Mouse (Mus musculus) urinary bladder, adult 18-20 months (tissue): ENCODE results near the gene Lhx1.

Source experiments
- DNase-seq, 2 experiments: peaks; one replicate each; pipeline ENCODE4 v3.0.0; 2022; ENCODE audit warnings: low spot score in 2 of 2, mixed read lengths in 2 of 2

The Lhx1 gene

GRCm38 (mm10) chr11:84496901-84497300 lies 28.4 kb downstream of the Lhx1 start:
- no peak for DNase-seq

GRCm38 (mm10) chr11:84495774-84496173 lies 29.6 kb downstream of the Lhx1 start:
- DNase-seq: no peak

GRCm38 (mm10) chr11:84481661-84482060 lies 43.7 kb downstream of the Lhx1 start:
- no peak for DNase-seq

GRCm38 (mm10) chr11:84480451-84480850 lies 44.9 kb downstream of the Lhx1 start:
- no peak for DNase-seq

- no peak for DNase-seq
These were observed 48.7 kb downstream of the Lhx1 start for GRCm38 (mm10) chr11:84476641-84477040.

- DNase-seq: no peak
These were observed 49.3 kb downstream of the Lhx1 start for GRCm38 (mm10) chr11:84475991-84476390.

GRCm38 (mm10) chr11:84473093-84473667 lies 52.2 kb downstream of the Lhx1 start:
- no peak for DNase-seq
